Mouse (Mus musculus) adrenal gland, postnatal 10 days (tissue): Measurements from ENCODE around the gene Aaas. TPM values are rescaled to one million over a fixed set of nuclear protein-coding genes. Genes with fewer than 3 reads are reported as not detected.

ENCODE experiments used
- DNase-seq: peaks from one replicate; pipeline ENCODE4 v3.0.0; 2021; ENCODE audit warnings: mixed read lengths
- total RNA-seq, 2 experiments: library from RNA; stranded (reverse); gene quantifications; 2 replicates each; pipeline ENCODE4 v1.2.3; 2021

Gene Aaas
- total RNA-seq, 2 experiments from 2014 or later = 21.4 to 24.7 TPM

DNA sequence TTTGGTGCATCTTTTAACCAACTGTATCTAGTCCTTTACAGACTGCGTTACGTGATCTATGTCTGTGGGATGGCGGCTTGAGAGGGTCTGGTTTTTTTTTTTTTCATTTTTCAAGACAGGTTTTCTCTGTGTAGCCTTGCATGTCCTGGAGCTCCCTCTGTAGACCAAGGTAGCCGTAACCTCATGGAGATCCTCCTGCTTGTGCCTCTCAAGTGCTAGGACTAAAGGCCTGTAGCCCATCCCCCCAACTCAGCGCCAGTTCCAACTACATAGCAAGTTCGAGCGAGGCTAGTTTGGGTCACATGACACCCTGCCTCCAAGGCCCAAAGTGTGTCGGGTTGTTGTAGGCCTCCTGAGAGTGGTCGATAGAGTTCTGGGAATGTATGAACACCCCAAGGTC lies 41.9 kb downstream of the Aaas start:
- DNase-seq = no peak

DNA sequence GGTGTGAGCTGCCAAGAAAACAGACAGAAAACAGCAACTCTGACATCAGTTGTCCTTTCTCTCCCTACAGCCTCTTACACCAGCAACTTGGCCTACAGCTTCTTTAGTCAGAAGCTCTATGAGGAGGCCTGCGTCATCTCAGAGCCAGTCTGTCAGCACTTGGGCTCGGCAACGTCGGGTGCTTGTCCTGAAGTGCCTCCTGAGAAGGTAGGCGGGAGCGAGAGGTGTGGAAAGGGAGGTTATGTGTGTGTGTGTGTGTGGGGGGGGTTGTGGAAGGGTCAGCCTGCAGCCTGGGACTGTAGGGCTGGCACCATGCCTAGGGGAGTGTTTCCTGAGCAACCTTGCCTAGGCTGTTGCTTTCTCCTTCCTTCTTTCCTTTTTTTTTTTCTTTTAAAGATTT lies 48.0 kb downstream of the Aaas start:
- DNase-seq = no peak

DNA sequence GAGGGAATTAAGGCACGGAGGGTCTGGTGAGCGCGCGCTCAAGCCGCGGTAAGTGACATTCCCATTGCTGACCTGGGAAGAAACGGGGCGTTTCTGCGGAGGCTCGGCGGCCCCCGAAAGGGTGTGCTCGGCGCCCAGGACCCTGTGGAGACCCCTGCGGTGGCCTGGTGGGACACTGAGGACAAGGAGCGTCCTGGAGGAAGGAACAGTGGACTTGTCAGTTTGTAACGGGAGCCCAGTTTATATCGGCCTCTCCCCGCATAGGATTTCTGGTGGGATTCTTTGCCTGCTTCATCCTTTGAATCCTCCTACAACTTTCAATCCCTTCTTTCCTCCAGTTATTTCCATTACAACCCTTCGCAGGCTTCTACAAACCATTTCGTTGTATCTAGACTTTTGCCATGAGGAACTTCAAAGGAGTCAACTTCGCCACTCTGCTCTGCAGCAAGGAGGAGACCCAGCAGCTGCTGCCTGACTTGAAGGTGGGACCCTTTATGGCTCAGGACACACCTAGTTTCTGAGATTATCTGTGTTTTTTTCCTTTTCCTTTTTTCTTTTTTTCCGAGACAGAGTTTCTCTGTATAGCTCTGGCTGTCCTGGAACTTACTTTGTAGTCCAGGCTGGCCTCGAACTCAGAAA lies 54.1 kb downstream of the Aaas start:
- DNase-seq = no peak

DNA sequence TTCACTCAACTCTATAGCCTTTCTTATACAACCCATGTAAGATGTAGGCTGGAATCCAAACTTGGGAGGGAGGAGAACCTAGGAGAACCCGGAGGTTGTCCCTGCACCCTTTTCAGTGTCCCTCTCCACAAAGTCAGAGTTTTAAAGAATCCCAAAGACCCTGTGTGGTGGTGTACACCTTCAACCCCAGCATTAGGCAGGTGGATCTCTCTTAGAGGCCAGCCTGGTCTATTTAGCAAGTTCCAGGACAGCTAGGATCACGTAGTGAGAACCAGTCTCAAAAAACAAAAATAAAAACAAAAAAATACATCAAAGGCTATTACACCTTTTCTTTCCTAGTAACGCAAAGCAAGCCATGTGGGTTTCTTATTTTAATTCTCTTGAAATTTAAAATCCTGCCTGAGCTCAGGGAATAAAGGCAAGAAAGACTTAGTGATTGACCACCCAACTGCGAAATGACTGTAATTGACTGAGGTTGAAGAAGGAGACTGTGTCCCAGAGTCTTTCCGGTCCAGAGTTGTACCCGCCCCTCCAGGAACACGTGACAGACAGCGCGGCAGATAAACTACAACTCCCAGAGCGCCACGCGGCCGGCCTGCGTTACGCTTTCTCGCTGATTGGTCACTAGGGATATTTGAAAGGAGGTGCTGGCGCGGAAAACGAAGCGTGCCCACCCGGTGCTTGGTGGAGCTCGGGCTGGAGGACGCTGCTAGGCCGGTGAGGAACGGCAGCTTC lies 54.8 kb downstream of the Aaas start, which contains the start of gene Espl1:
Gene Espl1 (plus strand): TSS at position 634 of the 735 bp plus-strand sequence.
- DNase-seq = peak; percentile 96

Other genes with a start within 250 kb of the Aaas start
- gene Spryd3, start 214.5 kb downstream of the Aaas start, total RNA-seq = 10 to 100 TPM; 27.4 to 31.5 TPM
- gene Igfbp6, start 206.4 kb downstream of the Aaas start, total RNA-seq = 10 to 100 TPM; 40.3 to 48.1 TPM
- 1 to 10 TPM; 4.9 to 8.1 TPM for gene Soat2, start 200.2 kb downstream of the Aaas start, total RNA-seq
- gene Zfp740, start 147.5 kb downstream of the Aaas start, total RNA-seq = 10 to 100 TPM; 66.7 to 84.9 TPM
- gene Csad, start 146.0 kb downstream of the Aaas start, total RNA-seq = 100 to 1,000 TPM; 155 to 156 TPM
- 1 to 10 TPM; 6.4 to 7.1 TPM for gene Itgb7, start 118.8 kb downstream of the Aaas start, total RNA-seq
- 10 to 100 TPM; 22.7 to 30.3 TPM for gene Rarg, start 93.3 kb downstream of the Aaas start, total RNA-seq
- gene Gm9918, start 80.2 kb downstream of the Aaas start, total RNA-seq = not detected
- gene Mfsd5, start 71.3 kb downstream of the Aaas start, total RNA-seq = 10 to 100 TPM; 29.0 to 29.4 TPM
- 10 to 100 TPM in 1 of 2 experiments, 1 to 10 TPM in 1; 8.8 to 11.9 TPM for gene Espl1, start 54.5 kb downstream of the Aaas start, total RNA-seq
- 100 to 1,000 TPM; 342 to 354 TPM for gene Pfdn5, start 24.7 kb downstream of the Aaas start, total RNA-seq
- gene Myg1, start 19.1 kb downstream of the Aaas start, total RNA-seq = 10 to 100 TPM; 50.0 to 62.5 TPM
- 1 to 10 TPM in 1 of 2 experiments, under 1 TPM in 1; 0.15 to 2.3 TPM for gene Sp7, start 16.4 kb upstream of the Aaas start, total RNA-seq
- 10 to 100 TPM; 67.8 to 83.4 TPM for gene Sp1, start 55.4 kb upstream of the Aaas start, total RNA-seq
- gene Amhr2, start 94.6 kb upstream of the Aaas start, total RNA-seq = 1 to 10 TPM; 1.7 to 2.1 TPM
- gene Prr13, start 108.3 kb upstream of the Aaas start, total RNA-seq = 10 to 100 TPM; 46.9 to 53.1 TPM
- 100 to 1,000 TPM; 703 to 724 TPM for gene Pcbp2, start 119.8 kb upstream of the Aaas start, total RNA-seq
- gene Gm10337, start 153.0 kb upstream of the Aaas start, total RNA-seq = 1 to 10 TPM; 3.7 to 4.1 TPM
- 10 to 100 TPM in 1 of 2 experiments, 1 to 10 TPM in 1; 7.7 to 11.2 TPM for gene Map3k12, start 166.3 kb upstream of the Aaas start, total RNA-seq
- gene Tarbp2, start 167.4 kb upstream of the Aaas start, total RNA-seq = 10 to 100 TPM; 36.0 to 43.1 TPM
- gene Npff, start 174.2 kb upstream of the Aaas start, total RNA-seq = 1 to 10 TPM; 2.5 to 5.9 TPM